Mouse (Mus musculus): Measurements from ENCODE around the gene Psmc6.

Psmc6 gene

GRCm38 (mm10) chr14:45329589-45330181 lies at the start of gene Psmc6:
Psmc6 (plus strand) TSS chr14:45329788.
- DNase-seq (ENCODE audit: low read depth): peak; percentile 86

- DNase-seq (ENCODE audit: low read depth): no peak
These were observed 47.5 kb upstream of the Psmc6 start for GRCm38 (mm10) chr14:45282066-45282465.

DNA sequence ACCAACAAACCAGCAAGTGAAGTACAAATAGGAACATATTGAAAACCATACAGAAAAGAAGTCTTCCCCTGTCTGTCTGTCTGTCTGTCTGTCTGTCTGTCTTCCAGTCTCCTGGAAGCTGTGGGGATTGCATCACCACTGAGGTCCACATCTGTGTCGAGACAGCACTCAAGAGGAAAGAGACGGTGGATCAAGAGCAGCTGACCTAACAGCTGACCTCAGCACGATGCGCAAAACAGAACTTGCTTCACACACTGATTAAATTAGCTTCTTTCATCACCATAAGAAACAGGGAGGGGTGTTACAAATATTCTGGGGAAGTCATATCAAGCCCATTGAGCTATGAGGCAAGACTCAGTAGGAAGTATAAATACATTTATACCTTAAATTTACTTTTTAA lies 38.0 kb upstream of the Psmc6 start:
- no peak for DNase-seq (ENCODE audit: low read depth)

DNA sequence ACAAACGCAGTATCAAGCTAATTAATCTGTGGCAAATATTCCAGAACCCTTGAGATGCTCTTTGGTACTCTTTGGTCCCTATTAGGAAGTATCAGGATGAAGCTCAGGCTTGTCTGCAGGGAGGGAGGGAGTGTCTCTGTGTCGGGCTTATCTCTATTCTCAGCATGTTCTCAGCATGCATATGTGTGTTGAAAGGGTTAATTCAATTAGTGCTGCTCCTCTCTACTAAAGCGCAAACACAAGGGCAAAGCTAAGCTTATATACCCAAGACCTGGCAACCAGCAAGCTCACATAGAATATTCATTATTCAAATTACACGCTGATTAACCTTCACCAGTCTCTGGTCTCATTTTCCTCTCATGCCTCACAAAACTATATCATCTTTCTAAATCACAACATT lies 25.6 kb upstream of the Psmc6 start:
- DNase-seq (ENCODE audit: low read depth): no peak

GRCm38 (mm10) chr14:45304389-45304788 lies 25.2 kb upstream of the Psmc6 start:
- DNase-seq (ENCODE audit: low read depth): no peak

DNA sequence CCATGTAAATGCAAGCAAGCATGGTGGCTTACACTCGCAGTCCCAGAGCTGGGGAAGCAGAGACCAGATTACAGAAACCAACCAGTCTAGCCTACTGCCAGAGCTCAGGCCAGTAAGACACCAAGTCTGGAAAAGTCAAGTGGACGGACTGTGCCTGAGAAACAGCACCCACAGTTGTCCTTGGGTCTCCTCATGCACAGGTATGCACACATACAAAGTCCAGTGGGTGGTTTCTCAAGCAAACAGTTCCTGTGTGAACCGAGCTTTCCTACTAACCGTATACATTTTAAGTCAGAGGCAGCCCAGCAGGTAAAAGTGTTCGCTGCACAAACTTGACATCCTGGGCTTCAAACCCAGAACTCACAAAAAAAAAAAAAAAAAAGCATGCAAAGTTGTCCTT lies 23.7 kb upstream of the Psmc6 start:
- no peak for DNase-seq (ENCODE audit: low read depth)

DNA sequence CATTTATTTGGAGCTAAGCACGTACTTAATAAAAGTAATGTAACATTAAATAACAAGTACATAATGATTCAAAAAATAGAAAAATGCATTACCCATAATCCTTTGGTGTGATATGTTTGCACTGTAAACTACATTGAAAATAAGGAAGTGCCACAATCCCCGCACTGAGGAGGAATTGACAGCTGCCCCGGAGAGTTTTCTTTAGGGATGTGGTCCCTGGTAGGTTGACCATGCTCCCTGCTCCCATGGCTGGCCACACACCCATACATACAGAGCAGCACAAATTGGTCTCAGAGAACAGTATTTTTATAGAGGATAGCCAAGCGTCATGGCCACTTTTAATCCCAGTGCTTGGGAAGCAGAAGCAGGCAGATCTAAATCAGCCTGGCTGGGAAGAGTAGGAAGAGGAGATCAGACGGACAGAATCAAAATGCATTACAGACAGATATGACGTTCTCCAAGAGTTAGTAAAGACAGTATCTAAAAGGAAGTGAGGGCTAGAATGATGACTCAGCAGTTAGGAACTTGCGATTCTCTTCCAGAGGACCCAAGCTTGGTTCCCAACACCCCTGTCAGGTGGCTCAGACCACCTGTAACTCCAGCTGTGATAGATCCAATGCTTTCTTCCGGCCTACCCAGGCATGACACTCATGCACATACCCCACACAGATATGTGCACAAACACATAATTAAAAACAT lies 21.8 kb upstream of the Psmc6 start:
- DNase-seq (ENCODE audit: low read depth): no peak

DNA sequence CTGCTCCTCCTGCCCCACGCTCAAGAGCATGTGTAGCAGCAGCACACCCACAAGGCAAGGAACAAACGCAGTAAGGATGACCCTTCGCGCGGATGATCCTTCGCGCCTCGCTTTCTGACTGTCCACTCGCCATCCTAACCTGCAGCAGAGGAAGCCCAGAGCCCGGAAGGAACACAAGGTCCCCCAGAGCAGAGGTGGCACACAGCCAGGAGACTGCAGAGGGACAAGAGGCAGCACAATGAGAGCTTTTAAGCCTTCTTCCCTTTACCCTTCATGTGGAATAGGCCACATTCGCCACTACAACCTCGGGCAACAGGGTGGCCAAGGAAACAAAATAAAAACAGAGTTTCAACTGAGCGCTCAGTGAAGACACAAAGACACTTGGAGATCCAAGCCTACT lies 19.9 kb upstream of the Psmc6 start:
- DNase-seq (ENCODE audit: low read depth): no peak

DNA sequence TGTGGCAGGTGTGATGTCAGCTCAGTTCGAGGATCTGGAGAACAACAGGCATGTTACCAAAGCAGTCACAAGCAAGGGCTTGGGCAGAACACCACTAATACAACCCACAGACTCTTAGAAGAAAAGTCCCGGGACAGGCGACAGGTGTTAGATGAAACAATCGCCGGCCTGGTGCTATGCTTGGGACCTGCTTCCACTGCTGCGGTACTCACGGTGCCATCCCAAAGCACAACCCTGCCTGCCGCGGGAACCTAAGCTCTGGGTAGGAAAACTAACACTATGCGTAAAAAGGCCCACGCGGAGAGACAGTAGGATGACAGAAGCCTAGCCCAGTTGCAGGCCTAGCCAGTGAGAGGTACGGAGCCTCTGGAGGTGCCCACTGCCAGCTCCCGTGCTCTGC lies 19.5 kb upstream of the Psmc6 start:
- DNase-seq (ENCODE audit: low read depth): no peak

GRCm38 (mm10) chr14:45316927-45317326 lies 12.7 kb upstream of the Psmc6 start:
- DNase-seq (ENCODE audit: low read depth): no peak

DNA sequence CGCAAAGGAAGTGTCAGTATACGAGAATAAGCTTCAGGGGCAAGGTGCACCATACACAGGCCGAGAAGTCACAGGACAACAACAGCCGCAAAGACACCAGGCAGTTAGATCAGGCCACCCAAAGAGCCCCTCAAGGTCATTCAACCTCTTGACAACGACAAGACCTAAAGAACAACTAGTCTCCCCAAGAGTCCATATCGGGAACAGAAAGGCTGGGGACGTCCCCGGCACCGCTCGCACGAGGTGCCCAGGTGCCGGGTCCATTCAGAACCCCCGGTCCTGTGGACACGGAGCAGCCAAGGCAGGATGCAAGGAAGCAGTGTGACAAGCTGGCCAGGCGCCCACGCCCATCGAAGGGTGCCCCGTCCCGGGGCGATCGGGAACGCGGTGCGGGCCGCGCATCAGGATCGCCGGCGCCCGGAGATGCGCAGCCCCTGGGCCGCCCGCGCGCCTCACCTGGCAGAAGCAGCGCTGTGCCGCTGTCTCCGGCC lies 11.6 kb upstream of the Psmc6 start:
- DNase-seq (ENCODE audit: low read depth): no peak

GRCm38 (mm10) chr14:45318426-45319236 lies 11.0 kb upstream of the Psmc6 start, which contains the start of gene Ero1l:
Ero1l (minus strand) TSS chr14:45318771.
- no peak for DNase-seq (ENCODE audit: low read depth)

GRCm38 (mm10) chr14:45319237-45319610 lies 10.4 kb upstream of the Psmc6 start:
- no peak for DNase-seq (ENCODE audit: low read depth)

DNA sequence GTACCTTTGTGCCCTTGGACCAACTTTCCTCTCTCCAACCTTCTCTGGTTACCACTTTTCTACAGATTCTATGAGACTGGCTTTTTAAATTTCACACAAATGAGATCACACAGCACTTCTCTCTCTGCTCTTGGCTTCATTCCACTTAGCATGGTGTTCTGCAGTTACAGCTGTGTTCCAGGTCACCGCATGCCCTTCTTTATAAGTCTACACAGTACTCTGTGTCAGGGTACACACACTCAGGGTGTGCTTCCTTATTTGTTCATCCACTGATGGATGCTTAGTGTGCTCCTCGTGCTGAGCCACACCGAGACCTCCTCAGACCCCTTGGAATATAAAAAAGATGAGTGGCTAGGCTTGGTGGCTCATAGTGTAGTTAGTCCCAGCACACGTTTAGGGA lies 9.5 kb upstream of the Psmc6 start:
- DNase-seq (ENCODE audit: low read depth): no peak

- DNase-seq (ENCODE audit: low read depth): no peak
These were observed 8.5 kb upstream of the Psmc6 start for GRCm38 (mm10) chr14:45321067-45321466.

- no peak for DNase-seq (ENCODE audit: low read depth)
These were observed 8.0 kb upstream of the Psmc6 start for GRCm38 (mm10) chr14:45321622-45322021.

- no peak for DNase-seq (ENCODE audit: low read depth)
These were observed 7.1 kb upstream of the Psmc6 start for GRCm38 (mm10) chr14:45322450-45322849.

GRCm38 (mm10) chr14:45323320-45323719 lies 6.3 kb upstream of the Psmc6 start:
- DNase-seq (ENCODE audit: low read depth): no peak

DNA sequence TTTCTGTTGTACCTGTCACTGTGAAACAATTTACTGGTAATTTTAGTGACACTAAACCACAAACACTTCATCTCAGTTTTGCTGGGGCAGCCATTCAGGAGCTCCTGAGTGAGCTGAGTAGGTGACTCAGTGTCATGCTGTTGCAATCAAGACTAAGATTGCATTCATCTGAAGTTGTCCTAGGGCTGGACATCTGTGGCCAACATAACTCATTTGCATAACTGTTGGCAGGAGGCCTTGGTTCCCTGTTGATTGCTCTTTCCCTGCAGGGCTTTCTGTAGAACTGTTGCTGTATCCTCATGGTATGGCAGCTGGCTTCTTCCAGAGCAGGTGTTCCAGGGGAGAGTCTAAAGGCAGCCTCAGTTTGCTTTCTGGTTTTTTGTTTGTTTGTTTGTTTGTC lies 4.1 kb upstream of the Psmc6 start:
- no peak for DNase-seq (ENCODE audit: low read depth)

- DNase-seq (ENCODE audit: low read depth): no peak
These were observed 1.4 kb upstream of the Psmc6 start for GRCm38 (mm10) chr14:45328072-45328713.

DNA sequence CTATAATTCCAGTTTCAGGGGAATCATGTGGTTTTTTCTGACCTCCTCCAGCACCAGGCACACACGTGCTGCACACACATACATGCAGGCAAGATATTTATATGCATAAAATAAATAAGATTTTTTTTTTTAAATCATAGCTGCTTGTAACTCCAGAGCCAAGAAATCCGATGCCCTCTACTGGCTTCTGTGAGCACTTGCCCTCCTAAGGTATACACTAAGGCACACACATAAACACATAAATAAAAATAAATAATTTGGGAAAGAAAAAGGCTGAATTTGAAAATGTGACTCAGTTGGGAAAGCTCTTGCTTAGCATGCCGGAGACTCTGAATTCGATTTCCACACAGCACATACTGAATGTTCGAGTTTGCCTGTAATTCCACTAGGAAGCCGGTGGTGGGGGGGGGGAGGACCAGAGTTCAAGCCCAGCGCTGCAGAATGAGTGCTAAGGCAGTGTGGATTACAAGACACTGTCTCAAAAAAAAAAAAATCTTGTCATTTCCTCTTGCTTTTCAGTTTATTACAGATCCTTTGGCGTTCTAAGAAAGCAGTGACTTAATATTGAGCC lies 485 bp upstream of the Psmc6 start:
- no peak for DNase-seq (ENCODE audit: low read depth)

Measured in c-Kit-positive CD71-negative TER-119-negative erythroid progenitor cells, embryonic 14.5 days (primary cell).